Mouse (Mus musculus) thymus, postnatal 0 days (tissue): Measurements from ENCODE around the gene Gm13103. TPM values are rescaled to one million over a fixed set of nuclear protein-coding genes. Genes with fewer than 3 reads are reported as not detected.
"Not testable (repeated sequence)": the region's sequence is repeated elsewhere in the genome, so short reads cannot be mapped to it uniquely, and the experiment has no call there.

ENCODE experiments used
- DNase-seq: peaks from one replicate; pipeline ENCODE4 v3.0.0-alpha.2; 2015; ENCODE audit warnings: low spot score
- polyA plus RNA-seq: library from polyadenylated mRNA; unstranded; fragments of >200 nt; fragmentation: Nextera tagmentation; extraction: Ambion mirVana; gene quantifications from 2 replicates; pipeline ENCODE4 v1.2.1, GENCODE M21; 2015

The Gm13103 gene
- not detected in 2 replicates for polyA plus RNA-seq

GRCm38 (mm10) chr4:143846197-143846596 is at the start of gene Gm13103:
Gene Gm13103 (plus strand): TSS chr4:143846497.
- not testable (repeated sequence) for DNase-seq

DNA sequence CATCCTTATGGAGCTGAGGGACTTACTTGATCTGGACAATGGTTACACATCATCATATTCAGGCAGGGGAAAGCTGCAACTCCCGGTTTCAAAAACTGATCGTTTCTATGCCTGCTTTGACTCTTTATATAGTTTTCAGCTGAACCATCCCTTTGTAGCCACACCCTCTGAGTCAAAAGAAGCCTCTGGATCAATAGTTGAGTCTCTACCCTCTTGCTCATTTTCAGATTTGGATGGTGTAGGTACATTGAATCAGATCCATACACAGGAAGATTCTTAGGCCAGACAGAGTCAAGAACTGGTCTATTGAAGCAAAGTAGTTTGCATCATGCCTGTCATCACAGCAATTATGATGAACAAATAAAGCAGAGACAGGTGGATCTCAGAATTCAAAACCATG is 30.3 kb upstream of the Gm13103 start, which contains the start of gene Gm13084:
TSS of gene Gm13084 (minus strand) at position 101 of the 400 bp plus-strand sequence.
- DNase-seq: no peak

DNA sequence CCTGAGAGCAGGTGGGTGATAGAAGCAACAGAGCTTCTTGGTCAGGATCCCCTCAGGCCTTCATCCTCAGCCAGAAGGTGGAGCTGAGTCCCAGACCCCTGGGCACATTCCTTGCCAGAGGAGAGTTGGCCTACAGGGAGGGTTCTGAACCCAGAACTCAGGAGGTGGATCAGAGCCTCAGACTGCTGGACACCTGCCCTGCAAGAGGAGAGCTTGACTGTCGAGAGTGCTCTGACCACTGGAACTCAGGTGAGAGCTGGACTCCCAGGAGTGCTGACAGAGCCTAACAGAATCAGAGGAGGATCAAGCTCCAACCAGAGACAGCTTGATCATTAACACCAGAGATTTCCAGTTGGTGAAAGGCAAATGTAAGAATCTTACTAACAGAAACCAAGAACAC is 36.1 kb downstream of the Gm13103 start:
- not testable (repeated sequence) for DNase-seq

- not testable (repeated sequence) for DNase-seq
Measured at GRCm38 (mm10) chr4:143894406-143894805, 48.1 kb downstream of the Gm13103 start.

- DNase-seq: not testable (repeated sequence)
Measured at GRCm38 (mm10) chr4:143900280-143900679, 54.0 kb downstream of the Gm13103 start, which contains the start of gene Pramef6. Gene Pramef6 (minus strand): TSS chr4:143900380.

Other genes starting within 250 kb of the Gm13103 start
- gene Gm13083, start 231.5 kb upstream of the Gm13103 start, polyA plus RNA-seq: not detected in 2 replicates
- not detected in 2 replicates for gene Gm13088, start 189.3 kb upstream of the Gm13103 start, polyA plus RNA-seq
- not detected in 2 replicates for gene Gm13089, start 143.8 kb upstream of the Gm13103 start, polyA plus RNA-seq
- gene Gm13078, start 127.0 kb upstream of the Gm13103 start, polyA plus RNA-seq: not detected in 2 replicates
- gene Gm13023, start 57.1 kb upstream of the Gm13103 start, polyA plus RNA-seq: not detected in 2 replicates
- gene Gm13084, start 30.4 kb upstream of the Gm13103 start, polyA plus RNA-seq: not detected in 2 replicates
- gene Pramef6, start 53.9 kb downstream of the Gm13103 start, polyA plus RNA-seq: not detected in 2 replicates
- not detected in 2 replicates for gene Pramef25, start 104.5 kb downstream of the Gm13103 start, polyA plus RNA-seq
- gene Gm13101, start 120.5 kb downstream of the Gm13103 start, polyA plus RNA-seq: not detected in 2 replicates
- gene Pramef17, start 147.9 kb downstream of the Gm13103 start, polyA plus RNA-seq: not detected in 2 replicates
- not detected in 2 replicates for gene Pramel4, start 212.6 kb downstream of the Gm13103 start, polyA plus RNA-seq